Mouse (Mus musculus) layer of hippocampus, postnatal 25 days (tissue): Measurements from ENCODE around the gene Pcnx4. TPM values are rescaled to one million over a fixed set of nuclear protein-coding genes. Genes with fewer than 3 reads are reported as not detected.
"Not testable (repeated sequence)": the region's sequence is repeated elsewhere in the genome, so short reads cannot be mapped to it uniquely, and the experiment has no call there.

ENCODE experiments used
- DNase-seq, 2 experiments: peaks; one replicate each; pipeline ENCODE4 v3.0.0; 2022; ENCODE audit warnings: mixed read lengths in 2 of 2, low spot score in 1 of 2; ENCODE audit errors: extremely low spot score in 1 of 2
- total RNA-seq, 2 experiments: library from RNA; stranded (reverse); gene quantifications; 2 replicates each; pipeline ENCODE4 v1.2.3; 2021

Gene Pcnx4
- total RNA-seq, 2 experiments from 2014 or later, result 29.2 to 33.0 TPM

DNA sequence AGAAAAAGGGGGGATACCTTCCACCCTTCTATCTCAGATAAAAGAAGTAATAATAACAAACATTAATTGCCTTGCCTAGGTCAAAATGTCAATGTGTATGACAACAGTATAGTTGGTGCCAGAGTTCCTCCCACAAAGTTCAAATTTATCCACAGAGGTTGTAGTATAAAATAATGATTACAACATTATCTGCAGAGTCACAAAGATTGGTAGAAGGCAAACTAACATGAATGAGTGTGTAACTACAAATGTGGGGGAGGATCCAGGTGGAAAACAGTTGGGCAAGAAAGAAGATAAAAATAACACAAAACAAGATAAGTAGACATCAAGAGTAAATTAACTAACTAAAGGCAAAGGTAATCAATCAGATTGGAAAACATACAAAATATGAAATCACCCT is 56.8 kb downstream of the Pcnx4 start:
- DNase-seq, result no peak

GRCm38 (mm10) chr12:72594001-72594400 is 57.8 kb downstream of the Pcnx4 start:
- no peak for DNase-seq

- not testable (repeated sequence) for DNase-seq
Observed at GRCm38 (mm10) chr12:72598731-72599130, 62.5 kb downstream of the Pcnx4 start.

GRCm38 (mm10) chr12:72612053-72612452 is 75.9 kb downstream of the Pcnx4 start:
- no peak for DNase-seq

DNA sequence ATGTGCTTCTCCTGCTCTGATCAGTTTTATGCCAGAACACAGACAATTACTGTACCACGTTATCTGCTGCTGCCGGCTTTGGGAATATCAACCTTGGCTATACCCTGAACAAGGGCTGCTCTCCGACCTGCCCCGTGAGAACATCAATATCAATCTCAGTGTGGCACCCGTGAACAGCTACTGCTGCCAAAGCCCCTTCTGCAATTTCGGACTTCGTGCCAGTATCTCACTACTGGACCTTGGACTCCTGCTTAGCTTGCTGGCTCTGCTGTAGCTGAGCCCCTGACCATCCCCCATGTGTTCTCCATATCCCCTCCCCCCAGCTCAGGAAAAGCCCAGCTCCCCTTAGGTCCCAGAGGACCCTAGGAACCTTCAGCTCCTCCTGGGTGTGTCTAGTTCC is 84.7 kb downstream of the Pcnx4 start:
- no peak for DNase-seq

GRCm38 (mm10) chr12:72621441-72621840 is 85.3 kb downstream of the Pcnx4 start:
- DNase-seq, result no peak

- no peak for DNase-seq
Observed at GRCm38 (mm10) chr12:72622853-72623496, 86.8 kb downstream of the Pcnx4 start.

- no peak for DNase-seq
Observed at GRCm38 (mm10) chr12:72628751-72629150, 92.6 kb downstream of the Pcnx4 start.

Other genes starting within 250 kb of the Pcnx4 start
- 1,000 to 10,000 TPM; 1,472 to 1,555 TPM for gene Rtn1, start 127.3 kb upstream of the Pcnx4 start, total RNA-seq
- 1 to 10 TPM; 1.1 to 2.1 TPM for gene Lrrc9, start 94.5 kb upstream of the Pcnx4 start, total RNA-seq
- not detected for gene Gm4756, start 113.3 kb downstream of the Pcnx4 start, total RNA-seq
- gene Dhrs7, start 128.5 kb downstream of the Pcnx4 start, total RNA-seq, result 10 to 100 TPM; 43.9 to 47.9 TPM
- 100 to 1,000 TPM; 236 to 251 TPM for gene Ppm1a, start 221.1 kb downstream of the Pcnx4 start, total RNA-seq